Mouse (Mus musculus): ENCODE measurements around the gene Tln1. TPM values are rescaled to one million over a fixed set of nuclear protein-coding genes. Genes with fewer than 3 reads are reported as not detected.

The Tln1 gene
- polyA plus RNA-seq, 1 experiment: 225 TPM

DNA sequence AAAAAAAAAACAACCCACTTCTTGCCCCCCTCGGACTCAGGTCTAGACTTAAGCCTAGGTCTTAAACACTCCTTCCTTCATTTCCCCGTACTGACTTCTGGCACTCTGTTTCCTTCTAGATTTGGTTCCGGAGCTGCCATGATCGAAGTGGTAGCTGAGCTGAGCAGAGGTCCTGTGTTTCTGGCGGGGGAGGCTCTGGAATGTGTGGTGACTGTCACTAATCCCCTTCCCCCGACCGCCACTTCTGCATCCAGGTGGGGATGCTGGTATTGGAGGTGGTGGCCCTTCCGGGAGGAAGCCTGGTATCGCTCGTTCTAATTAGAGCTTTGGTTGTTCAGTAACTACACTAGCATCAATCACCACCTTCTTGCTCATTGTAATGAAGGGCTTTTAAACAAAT is 16.8 kb upstream of the Tln1 start:
- Histone ChIP-seq H3ac (ENCODE audit: control insufficient read depth, insufficient read length) (peak overlapping the region; percentile 47), H3K27me3 (ENCODE audit: control insufficient read depth, insufficient read depth, insufficient read length) (no peaks in the 10 kb centered on the region), H3K36me3 (ENCODE audit: control insufficient read depth, insufficient read depth) (peaks cover 20% of the 10 kb centered on the region), H3K4me2 (ENCODE audit: low read depth) (peak overlapping the region; percentile 82), H3K4me3 (peak overlapping the region; percentile 77), H3K79me2 (ENCODE audit: control insufficient read depth, insufficient read depth) (peaks cover 4% of the 10 kb centered on the region)
- TF ChIP-seq USF1 (IDR thresholded peaks at IDR 0.05; ENCODE audit: low read depth) (no peak), SRF (IDR thresholded peaks at IDR 0.05; ENCODE audit: control insufficient read depth, insufficient read length, low read depth) (no peak), REST (IDR thresholded peaks at IDR 0.05; ENCODE audit: insufficient read depth, insufficient read length) (no peak), POLR2AphosphoS2 (IDR thresholded peaks at IDR 0.05; ENCODE audit: insufficient read length, low read depth) (no peak), CEBPB (IDR thresholded peaks at IDR 0.05; ENCODE audit: insufficient read depth, poor library complexity, severe bottlenecking) (no peak), MYOG (IDR thresholded peaks at IDR 0.05; ENCODE audit: control insufficient read depth in 1 of 3, insufficient read depth in 1 of 3, insufficient read length in 2 of 3, low read depth in 2 of 3) (no peak)

GRCm38 (mm10) chr4:43578376-43579204 is 16.1 kb upstream of the Tln1 start, which contains the start of the genes Rgp1 and Gba2:
Gene Rgp1, plus strand, starts transcription at chr4:43578715.
Gene Gba2, minus strand, starts transcription at chr4:43578873.
- no peaks in the 10 kb centered on the region for H3K27me3 ChIP-seq (ENCODE audit: control insufficient read depth, insufficient read depth, insufficient read length)
- peak within 1 kb of the TSS; percentile 47 for H3ac ChIP-seq (ENCODE audit: control insufficient read depth, insufficient read length)
- H3K4me2 ChIP-seq (ENCODE audit: low read depth): peak within 1 kb of the TSS; percentile 95
- peaks cover 13% of the 10 kb centered on the region for H3K36me3 ChIP-seq (ENCODE audit: control insufficient read depth, insufficient read depth)
- peak within 1 kb of the TSS; percentile 77 for H3K4me3 ChIP-seq
- TF ChIP-seq POLR2A (IDR thresholded peaks at IDR 0.05; ENCODE audit: insufficient read length, low read depth): peak; percentile 81
- TF ChIP-seq POLR2AphosphoS2 (IDR thresholded peaks at IDR 0.05; ENCODE audit: insufficient read length, low read depth): peak; percentile 80
- TF ChIP-seq MYOD1 (IDR thresholded peaks at IDR 0.05; ENCODE audit: control insufficient read depth in 1 of 3, insufficient read length in 2 of 3, low read depth in 2 of 3): no peak
- H3K79me2 ChIP-seq (ENCODE audit: control insufficient read depth, insufficient read depth): peaks cover 4% of the 10 kb centered on the region

DNA sequence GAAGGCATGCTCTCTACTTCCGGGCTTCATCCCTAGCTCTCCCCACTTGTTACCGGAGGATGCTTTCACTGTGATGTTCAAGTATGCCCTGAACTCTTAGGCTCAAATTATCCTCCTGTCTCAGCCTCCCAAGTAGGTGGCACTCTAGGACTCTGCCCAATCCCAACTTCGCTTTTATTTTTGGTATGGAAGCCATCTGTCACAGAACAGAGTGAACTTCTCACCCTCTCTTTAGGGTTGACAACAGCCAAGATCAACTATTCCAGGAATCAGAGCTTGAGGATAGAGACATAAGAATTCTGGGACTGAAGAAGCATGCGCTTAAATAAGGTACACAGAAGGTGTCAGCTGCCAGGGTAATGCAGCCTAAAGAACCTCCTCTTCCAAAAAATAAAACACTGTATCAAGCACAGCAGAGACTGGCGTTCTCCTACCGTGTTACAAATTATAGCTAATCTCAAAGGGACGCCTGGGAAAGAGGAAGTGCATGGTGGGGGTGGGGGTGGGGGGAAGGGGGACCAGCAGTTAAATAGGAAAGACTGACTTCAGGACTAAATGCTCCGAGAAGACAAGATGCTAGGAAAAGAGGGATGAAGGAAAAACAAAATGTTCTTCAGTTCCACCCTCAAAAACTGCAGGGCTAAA is 14.9 kb upstream of the Tln1 start:
- peaks cover 4% of the 10 kb centered on the region for H3K79me2 ChIP-seq (ENCODE audit: control insufficient read depth, insufficient read depth)
- no peaks in the 10 kb centered on the region for H3K27me3 ChIP-seq (ENCODE audit: control insufficient read depth, insufficient read depth, insufficient read length)
- H3ac ChIP-seq (ENCODE audit: control insufficient read depth, insufficient read length): peak overlapping the region; percentile 47
- peak overlapping the region; percentile 95 for H3K4me2 ChIP-seq (ENCODE audit: low read depth)
- TF ChIP-seq E2F4 (IDR thresholded peaks at IDR 0.05; ENCODE audit: insufficient read depth) (no peak), USF1 (IDR thresholded peaks at IDR 0.05; ENCODE audit: low read depth) (no peak), REST (IDR thresholded peaks at IDR 0.05; ENCODE audit: insufficient read depth, insufficient read length) (no peak), POLR2AphosphoS2 (IDR thresholded peaks at IDR 0.05; ENCODE audit: insufficient read length, low read depth) (no peak), SRF (IDR thresholded peaks at IDR 0.05; ENCODE audit: control insufficient read depth, insufficient read length, low read depth) (no peak), MAX (IDR thresholded peaks at IDR 0.05; ENCODE audit: low read depth) (no peak), MYOD1 (IDR thresholded peaks at IDR 0.05; ENCODE audit: control insufficient read depth in 1 of 3, insufficient read length in 2 of 3, low read depth in 2 of 3) (no peak), POLR2A (IDR thresholded peaks at IDR 0.05; ENCODE audit: insufficient read length, low read depth) (no peak), MYOG (IDR thresholded peaks at IDR 0.05; ENCODE audit: control insufficient read depth in 1 of 3, insufficient read depth in 1 of 3, insufficient read length in 2 of 3, low read depth in 2 of 3) (no peak), TCF3 (IDR thresholded peaks at IDR 0.05; ENCODE audit: insufficient read length, low read depth) (no peak), TCF12 (IDR thresholded peaks at IDR 0.05; ENCODE audit: insufficient read depth, poor library complexity, severe bottlenecking) (no peak), CEBPB (IDR thresholded peaks at IDR 0.05; ENCODE audit: insufficient read depth, poor library complexity, severe bottlenecking) (no peak)
- H3K4me3 ChIP-seq: peak overlapping the region; percentile 77
- peaks cover 9% of the 10 kb centered on the region for H3K36me3 ChIP-seq (ENCODE audit: control insufficient read depth, insufficient read depth)

DNA sequence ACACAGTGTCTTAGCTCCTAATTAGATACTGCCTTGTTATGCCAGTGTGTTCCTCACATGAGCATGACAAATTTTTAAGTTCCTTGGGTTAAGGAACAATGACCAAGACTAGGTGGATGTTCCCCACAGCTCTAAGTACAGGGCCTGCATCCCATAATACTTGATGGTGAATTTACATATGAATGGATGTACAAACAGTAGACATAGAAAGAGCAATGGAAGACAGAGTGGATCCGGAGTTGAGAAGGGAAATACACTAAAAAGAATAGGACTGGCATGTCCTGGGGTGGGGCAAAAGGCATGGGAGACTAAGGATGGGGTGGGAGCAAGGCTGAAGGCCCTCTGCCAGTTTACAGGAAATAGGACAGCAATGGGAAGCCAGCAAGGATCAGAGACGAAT is 12.9 kb upstream of the Tln1 start:
- H3K79me2 ChIP-seq (ENCODE audit: control insufficient read depth, insufficient read depth): peaks cover 4% of the 10 kb centered on the region
- H3ac ChIP-seq (ENCODE audit: control insufficient read depth, insufficient read length): no peak overlapping the region
- TF ChIP-seq TCF12 (IDR thresholded peaks at IDR 0.05; ENCODE audit: insufficient read depth, poor library complexity, severe bottlenecking) (no peak), MAX (IDR thresholded peaks at IDR 0.05; ENCODE audit: low read depth) (no peak), USF1 (IDR thresholded peaks at IDR 0.05; ENCODE audit: low read depth) (no peak), REST (IDR thresholded peaks at IDR 0.05; ENCODE audit: insufficient read depth, insufficient read length) (no peak), MYOD1 (IDR thresholded peaks at IDR 0.05; ENCODE audit: control insufficient read depth in 1 of 3, insufficient read length in 2 of 3, low read depth in 2 of 3) (no peak)
- no peak overlapping the region for H3K4me2 ChIP-seq (ENCODE audit: low read depth)
- H3K36me3 ChIP-seq (ENCODE audit: control insufficient read depth, insufficient read depth): peaks cover 4% of the 10 kb centered on the region
- no peak overlapping the region for H3K4me3 ChIP-seq
- H3K27me3 ChIP-seq (ENCODE audit: control insufficient read depth, insufficient read depth, insufficient read length): no peaks in the 10 kb centered on the region

DNA sequence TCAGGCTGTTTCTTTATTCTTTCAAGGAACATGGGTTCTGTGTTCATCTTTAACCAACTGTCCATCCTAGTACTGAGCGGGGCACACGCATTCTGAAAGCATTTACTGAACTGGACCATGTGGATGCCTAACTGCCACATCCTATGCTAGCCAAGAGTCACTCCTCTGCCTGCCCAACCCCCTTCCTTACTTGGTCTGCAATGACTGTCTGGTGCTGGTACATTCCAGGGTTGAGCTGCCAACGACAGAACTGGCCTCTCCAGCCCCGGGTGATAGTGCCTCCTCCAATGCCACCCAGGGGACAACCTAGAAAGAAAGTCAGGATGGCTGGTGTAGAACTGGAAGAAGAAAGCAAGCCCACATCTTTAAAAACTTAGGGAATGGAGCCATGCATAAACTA is 11.1 kb upstream of the Tln1 start:
- Histone ChIP-seq H3ac (ENCODE audit: control insufficient read depth, insufficient read length) (no peak overlapping the region), H3K4me2 (ENCODE audit: low read depth) (no peak overlapping the region), H3K36me3 (ENCODE audit: control insufficient read depth, insufficient read depth) (peaks cover 4% of the 10 kb centered on the region), H3K27me3 (ENCODE audit: control insufficient read depth, insufficient read depth, insufficient read length) (no peaks in the 10 kb centered on the region), H3K79me2 (ENCODE audit: control insufficient read depth, insufficient read depth) (peaks cover 4% of the 10 kb centered on the region), H3K4me3 (no peak overlapping the region)
- no peak for TF ChIP-seq MAX (IDR thresholded peaks at IDR 0.05; ENCODE audit: low read depth)
- no peak for TF ChIP-seq TCF3 (IDR thresholded peaks at IDR 0.05; ENCODE audit: insufficient read length, low read depth)
- no peak for TF ChIP-seq SRF (IDR thresholded peaks at IDR 0.05; ENCODE audit: control insufficient read depth, insufficient read length, low read depth)
- TF ChIP-seq CEBPB (IDR thresholded peaks at IDR 0.05; ENCODE audit: insufficient read depth, poor library complexity, severe bottlenecking): no peak
- TF ChIP-seq MYOD1 (IDR thresholded peaks at IDR 0.05; ENCODE audit: control insufficient read depth in 1 of 3, insufficient read length in 2 of 3, low read depth in 2 of 3): no peak
- TF ChIP-seq USF1 (IDR thresholded peaks at IDR 0.05; ENCODE audit: low read depth): no peak
- TF ChIP-seq MYOG (IDR thresholded peaks at IDR 0.05; ENCODE audit: control insufficient read depth in 1 of 3, insufficient read depth in 1 of 3, insufficient read length in 2 of 3, low read depth in 2 of 3): no peak
- TF ChIP-seq TCF12 (IDR thresholded peaks at IDR 0.05; ENCODE audit: insufficient read depth, poor library complexity, severe bottlenecking): no peak
- no peak for TF ChIP-seq POLR2AphosphoS2 (IDR thresholded peaks at IDR 0.05; ENCODE audit: insufficient read length, low read depth)
- TF ChIP-seq POLR2A (IDR thresholded peaks at IDR 0.05; ENCODE audit: insufficient read length, low read depth): no peak
- TF ChIP-seq E2F4 (IDR thresholded peaks at IDR 0.05; ENCODE audit: insufficient read depth): no peak
- TF ChIP-seq REST (IDR thresholded peaks at IDR 0.05; ENCODE audit: insufficient read depth, insufficient read length): no peak

Measured in myocyte (in vitro differentiated cells).